Mouse (Mus musculus) C2C12 (cell line): ENCODE results near the gene Slc36a2.

ENCODE experiments used
- CEBPB ChIP-seq: IDR thresholded peaks from one replicate; pipeline ENCODE4 v1.6.1; 2011; ENCODE audit warnings: low read depth, mild to moderate bottlenecking, control low read depth, moderate library complexity
- CTCF ChIP-seq: IDR thresholded peaks from one replicate; pipeline ENCODE4 v1.5.1; 2011; ENCODE audit not compliant: control insufficient read depth, insufficient read depth, insufficient read length
- FOSL1 ChIP-seq: IDR thresholded peaks from one replicate; pipeline ENCODE4 v1.8.0; 2011; ENCODE audit warnings: mild to moderate bottlenecking, low read length; ENCODE audit not compliant: poor library complexity, insufficient read depth, severe bottlenecking
- MAX ChIP-seq: IDR thresholded peaks from one replicate; pipeline ENCODE4 v1.6.1; 2011; ENCODE audit warnings: mild to moderate bottlenecking, control low read depth
- MYOD1 ChIP-seq: IDR thresholded peaks from one replicate; pipeline ENCODE4 v1.6.1; 2011; ENCODE audit warnings: low read depth; ENCODE audit not compliant: control insufficient read depth, insufficient read length
- MYOG ChIP-seq: IDR thresholded peaks from one replicate; pipeline ENCODE4 v1.6.1; 2011; ENCODE audit not compliant: control insufficient read depth, insufficient read length; ENCODE audit errors: extremely low read depth
- USF1 ChIP-seq: IDR thresholded peaks from one replicate; pipeline ENCODE4 v1.6.1; 2011; ENCODE audit warnings: low read depth, mild to moderate bottlenecking, control low read depth, moderate library complexity

DNA sequence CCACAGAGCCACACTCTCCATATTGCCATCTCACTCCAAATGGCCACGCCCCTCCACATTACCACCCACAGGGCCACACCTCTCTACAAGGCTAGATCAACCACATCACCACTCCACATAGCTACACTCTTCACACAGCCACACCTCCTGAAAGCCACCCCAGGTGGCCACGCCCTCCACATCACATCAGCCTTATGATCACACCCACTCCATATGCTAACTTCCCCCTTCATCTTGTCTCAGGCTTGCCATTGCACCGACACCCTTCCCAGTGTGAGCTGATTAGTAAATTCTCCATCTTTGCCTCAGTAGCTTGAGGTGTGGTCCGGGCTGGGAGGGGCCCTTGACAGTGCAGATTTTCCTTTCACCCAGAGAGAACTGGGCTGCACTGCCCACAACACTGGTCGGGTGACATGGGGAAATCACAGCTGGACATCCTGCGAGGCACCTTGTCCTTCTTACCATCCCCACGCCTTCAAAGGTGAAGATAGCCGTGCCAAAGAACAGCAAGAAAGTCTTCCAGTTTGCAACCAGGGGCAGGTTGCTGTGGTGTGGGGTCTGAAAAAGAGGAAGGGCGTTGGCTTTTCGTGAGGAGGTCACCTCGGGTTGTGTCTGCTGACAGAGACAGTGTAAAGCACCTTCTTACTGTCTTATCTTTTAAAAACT is 53.7 kb downstream of the Slc36a2 start:
- TF ChIP-seq CTCF (no peak), MAX (no peak), MYOD1 (no peak), FOSL1 (no peak), USF1 (no peak), MYOG (no peak), CEBPB (no peak)
